Mouse (Mus musculus) C2C12 (cell line): Measurements from ENCODE around the gene Nfix.

Experiments used
- CEBPB ChIP-seq: IDR thresholded peaks from one replicate; pipeline ENCODE4 v1.6.1; 2011; ENCODE audit warnings: low read depth, mild to moderate bottlenecking, control low read depth, moderate library complexity
- CTCF ChIP-seq: IDR thresholded peaks from one replicate; pipeline ENCODE4 v1.5.1; 2011; ENCODE audit not compliant: control insufficient read depth, insufficient read depth, insufficient read length
- MAX ChIP-seq: IDR thresholded peaks from one replicate; pipeline ENCODE4 v1.6.1; 2011; ENCODE audit warnings: mild to moderate bottlenecking, control low read depth
- MYOD1 ChIP-seq: IDR thresholded peaks from one replicate; pipeline ENCODE4 v1.6.1; 2011; ENCODE audit warnings: low read depth; ENCODE audit not compliant: control insufficient read depth, insufficient read length
- MYOG ChIP-seq: IDR thresholded peaks from one replicate; pipeline ENCODE4 v1.6.1; 2011; ENCODE audit not compliant: control insufficient read depth, insufficient read length; ENCODE audit errors: extremely low read depth
- USF1 ChIP-seq: IDR thresholded peaks from one replicate; pipeline ENCODE4 v1.6.1; 2011; ENCODE audit warnings: low read depth, mild to moderate bottlenecking, control low read depth, moderate library complexity

DNA sequence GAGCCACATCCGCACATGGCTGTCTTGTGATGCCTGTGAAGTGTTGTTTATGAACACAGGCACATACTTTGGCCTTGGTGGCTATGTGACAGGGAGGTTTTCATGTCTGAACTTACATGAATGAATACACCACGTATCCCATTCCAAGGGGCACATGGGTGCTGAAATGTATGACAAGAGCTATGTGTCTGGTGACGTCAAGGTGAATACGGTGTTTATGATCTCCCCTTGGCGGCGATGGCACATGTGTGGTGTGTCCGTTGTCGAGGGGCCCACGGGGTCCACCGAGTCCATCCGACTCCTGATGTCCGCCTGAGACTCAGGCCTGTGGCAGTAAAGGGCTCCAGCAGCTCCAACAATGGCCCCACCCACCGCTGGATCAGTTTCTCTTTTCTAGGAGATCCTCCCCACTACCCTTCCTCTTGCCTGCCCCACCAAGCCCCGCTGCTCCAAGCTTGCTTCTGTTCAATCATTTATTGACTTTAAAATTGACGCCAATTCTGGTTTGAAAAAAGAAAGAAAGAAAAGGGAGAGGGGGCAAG is 2.8 kb downstream of the Nfix start:
- TF ChIP-seq CTCF: no peak
- TF ChIP-seq MAX: no peak
- no peak for TF ChIP-seq MYOG
- TF ChIP-seq CEBPB: no peak
- TF ChIP-seq USF1: no peak
- TF ChIP-seq MYOD1: no peak
